Mouse (Mus musculus): Measurements from ENCODE around the gene Usp39. TPM values are rescaled to one million over a fixed set of nuclear protein-coding genes. Genes with fewer than 3 reads are reported as not detected.
A peak's percentile ranks its signal among the peaks of the same experiment; 100 is the strongest.

The Usp39 gene
- polyA plus RNA-seq (2015; fragmentation: Nextera tagmentation; extraction: Ambion mirVana) = 34.0 and 38.2 TPM in 2 replicates

- peak; percentile 59; the same call in 1 of the 2 replicates for ATAC-seq (ENCODE audit: insufficient number of reproducible peaks, low FRiP score, low TSS enrichment, low read depth)
- peaks cover 29% of the 10 kb centered on the region for H3K4me1 ChIP-seq
- H3K4me3 ChIP-seq = peak within 1 kb of the TSS; percentile 95
- under 1% methylated on average over 30 of the region's 30 CpGs for WGBS
- H3K9me3 ChIP-seq = no peaks in the 10 kb centered on the region
- peak within 1 kb of the TSS; percentile 79 for H3K27ac ChIP-seq
- H3K9ac ChIP-seq = peak within 1 kb of the TSS; percentile 83
- H3K4me2 ChIP-seq = peak within 1 kb of the TSS; percentile 84
- H3K27me3 ChIP-seq = no peaks in the 10 kb centered on the region
- H3K36me3 ChIP-seq = peaks cover 15% of the 10 kb centered on the region
These were observed at the start of gene Usp39 for GRCm38 (mm10) chr6:72345074-72345567. Gene Usp39, minus strand, starts transcription at chr6:72345184.

DNA sequence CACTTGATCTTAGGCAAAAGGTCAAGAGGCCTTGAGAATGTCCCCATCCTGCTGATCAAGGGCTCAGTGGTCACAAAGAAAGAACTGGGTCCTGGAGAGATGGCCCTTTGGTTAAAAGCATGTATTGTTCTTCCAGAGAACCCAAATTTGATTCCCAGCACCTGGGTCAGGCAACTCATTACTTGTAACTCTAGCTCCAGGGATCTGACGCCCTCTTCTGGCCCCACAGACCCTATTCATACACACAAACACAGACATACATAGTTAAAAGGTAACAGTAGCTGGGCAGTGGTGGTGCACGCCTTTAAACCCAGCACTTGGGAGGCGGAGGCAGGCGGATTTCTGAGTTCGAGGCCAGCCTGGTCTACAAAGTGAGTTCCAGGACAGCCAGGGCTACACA is 47.4 kb upstream of the Usp39 start:
- Histone ChIP-seq H3K4me1 (peaks cover 29% of the 10 kb centered on the region), H3K36me3 (no peaks in the 10 kb centered on the region), H3K27ac (no peak overlapping the region), H3K9me3 (no peaks in the 10 kb centered on the region), H3K4me3 (no peak overlapping the region), H3K27me3 (no peaks in the 10 kb centered on the region), H3K4me2 (no peak overlapping the region), H3K9ac (no peak overlapping the region)
- WGBS = 88% methylated on average over 5 of the region's 5 CpGs
- no peak for ATAC-seq (ENCODE audit: insufficient number of reproducible peaks, low FRiP score, low TSS enrichment, low read depth)

DNA sequence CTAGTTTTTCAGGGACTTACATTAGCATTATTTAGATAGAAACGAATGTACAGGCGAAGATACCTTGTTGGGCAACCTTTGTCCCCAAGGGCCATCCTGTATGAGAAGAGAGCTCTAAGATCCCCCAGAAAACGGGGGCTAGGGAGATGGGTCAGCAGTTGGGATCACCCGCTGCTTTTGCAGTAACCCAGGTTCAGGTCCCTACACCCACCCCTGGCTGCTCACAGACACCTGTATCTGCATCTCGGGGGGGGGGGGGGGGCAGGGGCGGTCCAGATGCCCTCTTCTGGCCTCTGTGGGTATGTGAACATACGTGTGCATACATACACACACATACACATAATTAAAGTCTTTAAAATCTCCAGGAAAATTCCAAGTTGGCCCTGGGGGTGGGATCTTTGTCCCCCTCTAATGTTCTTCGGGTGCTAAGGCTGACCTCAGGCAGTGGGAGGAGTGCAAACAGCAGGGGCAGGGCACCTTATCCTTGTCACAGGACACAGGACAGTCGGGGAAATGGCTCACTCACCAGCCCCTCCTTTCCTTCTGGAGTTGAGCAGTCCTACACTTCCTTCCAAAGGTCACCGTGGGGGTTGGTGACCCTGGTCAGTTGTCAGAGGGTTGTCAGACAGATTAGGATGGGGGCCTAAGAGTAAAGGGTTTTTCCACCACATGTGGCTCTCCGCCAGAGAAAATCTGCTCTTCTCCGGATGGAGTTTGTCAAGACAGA is 46.0 kb upstream of the Usp39 start:
- Histone ChIP-seq H3K27me3 (no peaks in the 10 kb centered on the region), H3K4me2 (peak overlapping the region; percentile 61), H3K36me3 (peaks cover 8% of the 10 kb centered on the region; the same call in 1 of the 2 replicates), H3K4me1 (peaks cover 29% of the 10 kb centered on the region), H3K9ac (peak overlapping the region; percentile 57; the same call in 1 of the 2 replicates), H3K27ac (peak overlapping the region; percentile 89), H3K4me3 (peak overlapping the region; percentile 49), H3K9me3 (no peaks in the 10 kb centered on the region)
- 22% methylated on average over 12 of the region's 12 CpGs for WGBS
- ATAC-seq (ENCODE audit: insufficient number of reproducible peaks, low FRiP score, low TSS enrichment, low read depth) = no peak

DNA sequence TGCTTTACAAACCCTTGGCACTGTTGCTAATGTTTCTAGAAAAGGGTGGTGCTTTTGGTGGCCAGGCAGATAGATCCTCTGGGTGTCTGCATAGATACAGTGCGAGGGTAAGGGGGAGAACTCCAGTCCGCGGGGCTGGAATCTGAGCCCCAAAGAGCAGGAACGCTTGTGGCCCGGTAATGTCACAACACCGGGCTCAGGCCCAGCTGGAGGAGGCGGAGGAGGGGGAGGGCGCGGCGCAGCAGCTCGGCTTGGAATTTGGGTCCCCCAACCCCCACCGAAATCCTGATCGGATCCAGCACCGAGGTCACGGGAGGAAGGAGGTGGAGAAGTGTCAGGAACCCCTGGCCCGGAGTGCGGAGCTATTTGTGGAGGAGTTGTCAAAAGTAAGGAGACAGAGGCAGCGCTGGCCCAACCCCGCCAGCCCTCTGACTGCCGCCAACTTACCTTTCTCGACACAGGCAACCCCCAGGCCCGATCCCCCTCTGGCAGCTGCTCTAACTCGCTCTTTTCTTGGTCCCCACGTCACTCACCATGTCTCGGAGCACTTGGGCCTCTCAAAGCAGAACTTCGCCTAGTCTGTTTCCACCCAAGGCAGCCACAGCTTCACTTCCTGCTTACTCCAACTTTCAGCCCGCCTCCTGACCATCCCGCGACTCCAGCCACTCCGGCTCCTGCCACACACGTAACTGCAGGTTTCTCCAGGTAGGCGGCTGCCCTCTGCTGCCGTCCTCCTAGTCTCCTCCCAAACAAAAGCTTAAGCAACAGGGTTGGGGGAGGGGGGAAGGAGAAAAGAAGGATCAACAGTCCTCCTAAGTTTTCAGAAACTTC is 45.2 kb upstream of the Usp39 start, which contains the start of gene Vamp8:
Gene Vamp8, minus strand, starts transcription at position 763 of the 831 bp plus-strand sequence.
- under 1% methylated on average over 33 of the region's 33 CpGs for WGBS
- ATAC-seq (ENCODE audit: insufficient number of reproducible peaks, low FRiP score, low TSS enrichment, low read depth) = peak; percentile 60; the same call in 1 of the 2 replicates
- H3K4me3 ChIP-seq = peak within 1 kb of the TSS; percentile 49
- H3K36me3 ChIP-seq = peaks cover 16% of the 10 kb centered on the region
- peaks cover 29% of the 10 kb centered on the region for H3K4me1 ChIP-seq
- peak within 1 kb of the TSS; percentile 61 for H3K4me2 ChIP-seq
- peak within 1 kb of the TSS; percentile 89 for H3K27ac ChIP-seq
- no peaks in the 10 kb centered on the region for H3K9me3 ChIP-seq
- no peaks in the 10 kb centered on the region for H3K27me3 ChIP-seq
- peak within 1 kb of the TSS; percentile 57 for H3K9ac ChIP-seq

GRCm38 (mm10) chr6:72389471-72389940 is 44.5 kb upstream of the Usp39 start:
- 11% methylated on average over 13 of the region's 13 CpGs for WGBS
- H3K4me1 ChIP-seq = peaks cover 29% of the 10 kb centered on the region
- peak; percentile 35; the same call in 1 of the 2 replicates for ATAC-seq (ENCODE audit: insufficient number of reproducible peaks, low FRiP score, low TSS enrichment, low read depth)

GRCm38 (mm10) chr6:72388791-72389329 is 43.9 kb upstream of the Usp39 start:
- H3K9ac ChIP-seq = no peak overlapping the region
- H3K9me3 ChIP-seq = no peaks in the 10 kb centered on the region
- H3K27me3 ChIP-seq = no peaks in the 10 kb centered on the region
- H3K4me1 ChIP-seq = peaks cover 29% of the 10 kb centered on the region
- peak overlapping the region; percentile 61 for H3K4me2 ChIP-seq
- peak overlapping the region; percentile 89; the same call in 1 of the 2 replicates for H3K27ac ChIP-seq
- H3K36me3 ChIP-seq = peaks cover 23% of the 10 kb centered on the region
- peak overlapping the region; percentile 49; the same call in 1 of the 2 replicates for H3K4me3 ChIP-seq
- ATAC-seq (ENCODE audit: insufficient number of reproducible peaks, low FRiP score, low TSS enrichment, low read depth) = no peak
- WGBS = 53% methylated on average over 6 of the region's 6 CpGs

More at GRCm38 (mm10) chr6:72389471-72389940, 44.5 kb upstream of the Usp39 start:
- Histone ChIP-seq H3K4me2 (peak overlapping the region; percentile 61), H3K36me3 (peaks cover 23% of the 10 kb centered on the region), H3K4me3 (peak overlapping the region; percentile 49), H3K9ac (peak overlapping the region; percentile 57), H3K27ac (peak overlapping the region; percentile 89), H3K27me3 (no peaks in the 10 kb centered on the region), H3K9me3 (no peaks in the 10 kb centered on the region)

DNA sequence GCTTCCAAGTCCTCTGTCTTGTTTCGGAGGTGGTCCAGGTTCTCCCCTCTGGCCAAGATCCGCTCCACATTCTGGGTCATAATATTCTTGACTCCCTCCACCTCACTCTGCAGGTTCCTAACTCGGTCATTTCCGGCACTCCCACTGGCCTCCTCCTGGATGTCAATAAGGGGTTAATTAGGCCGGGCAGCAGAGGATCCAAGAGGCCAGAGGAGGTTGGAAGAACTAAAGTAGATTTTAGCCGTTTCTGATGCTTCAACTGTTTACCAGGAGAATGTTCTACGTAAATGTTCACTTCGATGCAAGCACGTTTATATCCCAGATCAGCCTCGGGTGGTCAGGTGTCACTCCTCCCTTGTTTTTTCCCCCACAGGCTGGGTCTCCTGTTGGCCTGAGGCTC is 43.3 kb upstream of the Usp39 start:
- Histone ChIP-seq H3K27ac (no peak overlapping the region), H3K4me2 (0 out of 2 replicates have a peak overlapping the region, but pooled peaks have one; percentile 61), H3K4me1 (peaks cover 29% of the 10 kb centered on the region), H3K9me3 (no peaks in the 10 kb centered on the region), H3K4me3 (no peak overlapping the region), H3K27me3 (no peaks in the 10 kb centered on the region), H3K9ac (no peak overlapping the region), H3K36me3 (peaks cover 23% of the 10 kb centered on the region)
- 53% methylated on average over 10 of the region's 10 CpGs for WGBS
- no peak for ATAC-seq (ENCODE audit: insufficient number of reproducible peaks, low FRiP score, low TSS enrichment, low read depth)

DNA sequence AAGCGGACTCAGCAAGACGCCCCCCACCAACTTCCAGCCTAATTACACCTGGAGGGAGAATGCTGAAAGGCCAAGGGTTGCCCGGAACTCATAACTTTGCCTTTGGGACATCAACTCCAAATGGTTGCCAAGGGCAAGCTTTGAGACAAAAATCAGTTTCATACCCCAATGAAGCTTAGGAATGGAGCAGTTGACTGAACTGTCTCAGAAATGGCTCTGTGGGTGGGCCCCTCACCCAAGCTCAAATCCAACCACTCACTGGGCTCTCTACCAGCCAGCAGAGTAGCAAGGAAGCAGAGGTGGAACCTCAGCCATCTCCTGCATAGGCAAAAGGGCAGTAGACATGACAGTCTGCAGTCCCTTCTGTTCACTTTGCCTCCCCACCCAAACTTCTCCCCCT is 42.8 kb upstream of the Usp39 start:
- 48% methylated on average over 3 of the region's 3 CpGs for WGBS
- Histone ChIP-seq H3K36me3 (peaks cover 23% of the 10 kb centered on the region), H3K9ac (no peak overlapping the region), H3K4me2 (no peak overlapping the region), H3K4me3 (no peak overlapping the region), H3K27me3 (no peaks in the 10 kb centered on the region), H3K9me3 (no peaks in the 10 kb centered on the region), H3K4me1 (peaks cover 29% of the 10 kb centered on the region), H3K27ac (no peak overlapping the region)
- ATAC-seq (ENCODE audit: insufficient number of reproducible peaks, low FRiP score, low TSS enrichment, low read depth) = no peak

DNA sequence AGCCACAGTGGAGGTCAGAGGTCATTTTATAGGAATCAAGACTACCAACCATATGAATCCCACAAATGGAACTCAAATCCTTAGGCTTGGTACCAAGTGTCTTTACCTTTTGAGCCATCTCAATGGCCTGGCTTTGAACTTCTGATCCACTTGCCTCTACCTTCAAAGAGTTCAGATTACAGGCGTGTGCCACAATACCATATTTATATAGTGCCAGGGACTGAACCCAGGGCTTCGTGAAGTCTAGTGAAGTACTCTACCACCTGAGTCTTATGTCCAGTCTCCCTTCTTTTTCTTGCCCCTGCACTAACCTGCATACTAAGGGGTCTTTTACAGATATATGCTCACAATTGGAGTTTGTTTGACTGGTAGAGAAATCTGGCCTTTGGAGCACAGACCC is 41.6 kb upstream of the Usp39 start:
- 95% methylated on average over 2 of the region's 2 CpGs for WGBS
- Histone ChIP-seq H3K4me3 (no peak overlapping the region), H3K27me3 (no peaks in the 10 kb centered on the region), H3K9ac (no peak overlapping the region), H3K4me2 (no peak overlapping the region), H3K27ac (no peak overlapping the region), H3K36me3 (peaks cover 23% of the 10 kb centered on the region), H3K4me1 (peaks cover 29% of the 10 kb centered on the region), H3K9me3 (no peaks in the 10 kb centered on the region)
- no peak for ATAC-seq (ENCODE audit: insufficient number of reproducible peaks, low FRiP score, low TSS enrichment, low read depth)

DNA sequence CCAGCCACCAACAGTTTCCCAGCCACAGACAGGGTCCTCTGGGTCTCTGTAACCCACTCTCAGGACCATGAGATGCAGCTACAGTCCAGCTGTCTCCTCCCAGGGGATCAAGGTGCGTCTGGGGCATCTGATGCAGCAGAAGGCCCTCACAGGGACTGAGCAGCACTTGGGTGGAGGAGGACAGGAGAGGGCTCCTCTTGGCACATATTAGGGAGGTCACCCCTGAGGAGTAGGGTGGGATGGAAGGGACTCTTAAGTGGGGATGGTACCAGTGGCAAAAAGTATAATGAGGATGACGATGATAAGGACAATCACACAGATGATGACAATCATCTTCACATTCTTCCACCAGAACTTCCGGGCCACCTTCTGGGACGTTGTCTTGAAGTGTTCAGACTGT is 40.3 kb upstream of the Usp39 start:
- Histone ChIP-seq H3K4me3 (no peak overlapping the region), H3K27ac (no peak overlapping the region), H3K27me3 (no peaks in the 10 kb centered on the region), H3K4me1 (peaks cover 24% of the 10 kb centered on the region), H3K36me3 (peaks cover 23% of the 10 kb centered on the region), H3K9ac (no peak overlapping the region), H3K9me3 (no peaks in the 10 kb centered on the region), H3K4me2 (no peak overlapping the region)
- no peak for ATAC-seq (ENCODE audit: insufficient number of reproducible peaks, low FRiP score, low TSS enrichment, low read depth)
- WGBS = 83% methylated on average over 4 of the region's 4 CpGs

DNA sequence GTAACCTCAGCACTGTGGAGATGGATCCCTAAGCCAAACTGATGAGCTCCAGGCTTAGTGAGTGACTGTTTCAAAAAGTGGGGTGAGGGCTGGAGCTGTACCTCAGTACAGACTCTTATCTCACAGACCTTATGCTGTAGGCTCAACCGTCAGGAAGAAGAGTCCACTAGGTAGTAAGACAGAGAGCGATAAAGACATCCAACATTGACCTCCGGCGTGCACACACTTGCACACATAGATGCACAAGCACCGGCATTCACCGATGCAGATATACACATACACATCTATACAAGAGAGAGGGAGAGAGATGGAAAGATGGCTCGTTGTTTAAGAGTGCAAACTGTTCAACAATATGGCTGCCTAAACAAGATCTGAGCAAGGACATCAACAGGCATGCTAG is 39.0 kb upstream of the Usp39 start:
- H3K27ac ChIP-seq = no peak overlapping the region
- H3K27me3 ChIP-seq = no peaks in the 10 kb centered on the region
- no peak overlapping the region for H3K4me2 ChIP-seq
- no peaks in the 10 kb centered on the region for H3K9me3 ChIP-seq
- no peak overlapping the region for H3K9ac ChIP-seq
- H3K36me3 ChIP-seq = peaks cover 23% of the 10 kb centered on the region
- H3K4me1 ChIP-seq = peaks cover 25% of the 10 kb centered on the region
- H3K4me3 ChIP-seq = no peak overlapping the region
- WGBS = 92% methylated on average over 7 of the region's 7 CpGs
- no peak for ATAC-seq (ENCODE audit: insufficient number of reproducible peaks, low FRiP score, low TSS enrichment, low read depth)
